In genomic region chr14:74250021-74250420, GRCm38 (mm10) we compare ENCODE assay signal across 27 mouse cellular contexts.
DNase-seq lines count a peak whose midpoint lies in the region; ATAC-seq and TF ChIP-seq lines count a peak whose summit lies in the region.
"Had no signal": no experiment of that assay in that cellular context is flagged by ENCODE, and none has a peak within 500 bp of the region (broad histone marks: within the 10 kb centered on the region; RNA-seq: fewer than 3 reads in every experiment).

No protein-coding gene starts in this region.

- no peak overlapping the region for H3K4me2 ChIP-seq in lung, embryonic 14.5 days
- H3K4me2 ChIP-seq in midbrain, postnatal 0 days (ENCODE audit: low read depth, low read length, poor library complexity, severe bottlenecking) = no peak overlapping the region
- H3K4me2 ChIP-seq: forebrain, embryonic 13.5 days; hindbrain, embryonic 15.5 days; kidney, embryonic 15.5 days; midbrain, embryonic 11.5 days; neural tube, embryonic 12.5 days had no signal

- no peaks in the 10 kb centered on the region for H3K4me1 ChIP-seq in lung, embryonic 14.5 days (ENCODE audit: insufficient read depth)
- H3K4me1 ChIP-seq in midbrain, postnatal 0 days (ENCODE audit: insufficient read depth, low read length) = no peaks in the 10 kb centered on the region
- H3K4me1 ChIP-seq: forebrain, embryonic 13.5 days; hindbrain, embryonic 10.5 days; hindbrain, embryonic 15.5 days; kidney, embryonic 15.5 days; neural tube, embryonic 12.5 days had no signal

- WGBS in lung, embryonic 14.5 days = 40% methylated on average over 2 of the region's 2 CpGs
- 62% methylated on average over 2 of the region's 2 CpGs for WGBS in midbrain, postnatal 0 days

- intact Hi-C loops in heart, postnatal 25 days (cut with DNase I) = no loop called here

- H3K27ac ChIP-seq in lung, embryonic 14.5 days (ENCODE audit: low read depth) = no peak overlapping the region
- H3K27ac ChIP-seq in midbrain, postnatal 0 days (ENCODE audit: low read depth, low read length) = no peak overlapping the region
- H3K27ac ChIP-seq: forebrain, embryonic 13.5 days; hindbrain, embryonic 10.5 days; hindbrain, embryonic 15.5 days; kidney, embryonic 15.5 days; liver, embryonic 14.5 days; neural tube, embryonic 12.5 days; stomach, postnatal 0 days had no signal

- H3K9ac ChIP-seq in lung, embryonic 14.5 days = no peak overlapping the region
- no peak overlapping the region for H3K9ac ChIP-seq in midbrain, postnatal 0 days (replicated peaks; ENCODE audit: low read length, poor library complexity, severe bottlenecking)
- H3K9ac ChIP-seq: forebrain, embryonic 13.5 days; hindbrain, embryonic 15.5 days; kidney, embryonic 15.5 days; liver, embryonic 14.5 days; neural tube, embryonic 12.5 days had no signal

- no peaks in the 10 kb centered on the region for H3K36me3 ChIP-seq in lung, embryonic 14.5 days (ENCODE audit: insufficient read depth)
- H3K36me3 ChIP-seq in midbrain, postnatal 0 days (ENCODE audit: insufficient read depth, low read length) = no peaks in the 10 kb centered on the region
- H3K36me3 ChIP-seq: hindbrain, embryonic 10.5 days; hindbrain, embryonic 15.5 days; kidney, embryonic 15.5 days; neural tube, embryonic 12.5 days had no signal

- DNase-seq in adrenal gland, adult 2 months = peak; percentile 66
- DNase-seq in adrenal gland, postnatal 4 days (ENCODE audit: low spot score in 2 of 2) = no peak
- peak; percentile 15 to 31 for DNase-seq in heart, adult 18-20 months
- DNase-seq in heart, postnatal 25 days (ENCODE audit: low spot score) = no peak
- peak; percentile 11 for DNase-seq in lung, embryonic 14.5 days
- DNase-seq in lung, postnatal 4 days = no peak
- DNase-seq in midbrain, postnatal 0 days (ENCODE audit: low spot score) = no peak
- DNase-seq: cerebellum, adult 8-10 months; cerebellum, postnatal 25 days; kidney, adult 18-20 months; kidney, postnatal 25 days; liver; lung, adult 2 months; lung, postnatal 14 days; right cerebral cortex, adult 18-20 months; thymus, adult 18-20 months; thymus, postnatal 25 days had no signal

- H3K27me3 ChIP-seq in lung, embryonic 14.5 days (ENCODE audit: insufficient read depth, low read length) = no peaks in the 10 kb centered on the region
- no peaks in the 10 kb centered on the region for H3K27me3 ChIP-seq in midbrain, postnatal 0 days (ENCODE audit: insufficient read depth, low read length)
- H3K27me3 ChIP-seq: forebrain, embryonic 13.5 days; hindbrain, embryonic 15.5 days; kidney, embryonic 15.5 days; neural tube, embryonic 12.5 days; Patski had no signal

- no peak for ATAC-seq in lung, embryonic 14.5 days (ENCODE audit: insufficient read depth)
- no peak for ATAC-seq in midbrain, postnatal 0 days (ENCODE audit: low FRiP score)
- ATAC-seq: Patski had no signal

- no peak for TF ChIP-seq CTCF in lung, embryonic 14.5 days (IDR thresholded peaks at IDR 0.05; ENCODE audit: low read depth)
- TF ChIP-seq CTCF in midbrain, postnatal 0 days (IDR thresholded peaks at IDR 0.05) = no peak

- no peak overlapping the region for H3K4me3 ChIP-seq in lung, embryonic 14.5 days (ENCODE audit: low read depth, low read length)
- no peak overlapping the region for H3K4me3 ChIP-seq in midbrain, postnatal 0 days (ENCODE audit: low read depth, low read length)
- H3K4me3 ChIP-seq: forebrain, embryonic 13.5 days; hindbrain, embryonic 10.5 days; hindbrain, embryonic 15.5 days; kidney, embryonic 15.5 days; myocyte; neural tube, embryonic 12.5 days had no signal

- no peaks in the 10 kb centered on the region for H3K9me3 ChIP-seq in lung, embryonic 14.5 days (ENCODE audit: low read depth, low read length)
- no peaks in the 10 kb centered on the region for H3K9me3 ChIP-seq in midbrain, postnatal 0 days (ENCODE audit: low read length)
- H3K9me3 ChIP-seq: forebrain, embryonic 13.5 days; hindbrain, embryonic 10.5 days; hindbrain, embryonic 15.5 days; kidney, embryonic 15.5 days; neural tube, embryonic 12.5 days had no signal

Comparison
In these comparisons a context has a peak if more than half of its experiments do, and no peak if none do; other contexts are left out.
1. DNase-seq: peak in adrenal gland, adult 2 months (single experiment), heart, adult 18-20 months (2 of 2) and lung, embryonic 14.5 days (single experiment); none in adrenal gland, postnatal 4 days (0 of 2), heart, postnatal 25 days (single experiment), lung, postnatal 4 days (0 of 2) and midbrain, postnatal 0 days (single experiment).